Mouse (Mus musculus) ovary, postnatal 10 days (tissue): Measurements from ENCODE around the gene Capg.
"Not testable (repeated sequence)": the region's sequence is repeated elsewhere in the genome, so short reads cannot be mapped to it uniquely, and the experiment has no call there.

Source experiments
- DNase-seq: peaks from one replicate; pipeline ENCODE4 v3.0.0; 2022; ENCODE audit warnings: low spot score

Gene Capg

GRCm38 (mm10) chr6:72533555-72533954 lies 10.6 kb upstream of the Capg start:
- not testable (repeated sequence) for DNase-seq

- DNase-seq = no peak
These were observed 10.0 kb upstream of the Capg start for GRCm38 (mm10) chr6:72534035-72534809.

DNA sequence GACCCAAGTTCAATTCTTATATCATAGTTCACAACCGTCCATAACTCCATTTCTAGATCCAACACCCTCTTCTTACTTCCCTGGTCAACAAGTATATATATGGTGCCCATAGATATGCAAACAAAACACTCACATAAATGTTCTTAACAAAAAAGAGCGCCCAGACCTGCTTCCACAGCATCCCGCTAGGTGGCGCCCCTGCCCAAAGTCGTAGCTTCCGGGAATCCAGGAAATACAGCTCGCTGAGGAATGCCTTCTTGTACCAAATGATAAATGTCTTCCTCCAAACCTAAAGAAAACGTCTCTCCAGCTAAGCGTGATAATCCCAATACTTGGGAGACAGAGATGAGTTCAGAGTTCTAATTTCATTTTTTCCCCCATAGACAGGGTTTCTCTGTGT lies 9.0 kb upstream of the Capg start:
- no peak for DNase-seq

DNA sequence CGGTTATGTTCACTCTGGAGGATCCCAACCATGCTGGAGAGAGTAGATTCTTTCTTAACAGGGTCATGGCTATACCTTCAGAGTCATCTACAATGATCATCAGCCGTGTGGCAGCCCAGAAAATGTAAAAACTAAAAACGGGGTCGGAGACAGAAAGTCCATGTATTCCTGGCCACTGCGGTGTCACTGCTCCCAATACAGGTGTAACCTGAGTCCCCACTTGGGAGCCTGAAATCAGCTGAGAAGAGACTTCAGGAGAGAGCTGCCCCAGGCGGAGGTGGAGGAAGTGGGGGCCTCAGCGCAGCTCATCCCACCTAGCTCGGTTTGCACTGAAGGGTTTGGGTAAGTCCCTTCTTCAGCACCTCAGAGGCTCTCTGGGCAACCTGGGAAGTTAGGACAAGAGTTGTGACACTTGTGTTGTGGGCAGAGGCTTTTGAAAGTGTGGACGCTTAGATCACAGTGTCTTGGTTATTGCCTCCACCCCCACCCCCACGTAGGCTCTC lies 6.1 kb upstream of the Capg start:
- DNase-seq = no peak

GRCm38 (mm10) chr6:72538562-72539031 lies 5.6 kb upstream of the Capg start:
- DNase-seq = peak; percentile 52

DNA sequence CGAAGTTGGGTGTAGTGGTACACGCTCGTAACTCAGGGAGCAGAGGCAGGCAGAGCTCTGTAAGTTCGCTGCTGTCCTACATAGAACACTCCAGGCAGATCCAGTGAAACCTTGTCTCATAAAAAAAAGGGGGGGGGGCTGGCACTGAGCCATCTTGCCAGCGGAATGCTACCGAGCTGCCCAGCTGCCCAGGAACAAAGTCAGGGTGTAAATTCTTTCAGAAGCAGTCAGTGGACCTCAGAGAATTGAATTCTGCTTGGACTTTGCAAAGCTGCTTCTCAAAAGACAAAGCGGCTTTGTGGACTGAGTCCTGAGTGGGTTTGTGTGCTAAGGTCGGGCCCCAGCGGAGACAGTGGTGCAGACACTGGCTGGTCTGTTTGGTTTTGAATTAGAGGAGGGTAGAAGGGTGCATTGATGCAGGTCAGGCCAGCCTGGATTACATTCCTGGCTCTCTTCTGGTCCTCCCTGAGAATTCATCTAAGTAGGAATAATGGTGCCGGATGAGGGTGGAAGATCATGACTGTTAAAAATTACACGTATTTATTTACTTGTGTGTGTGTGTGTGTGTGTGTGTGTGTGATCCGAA lies 833 bp upstream of the Capg start:
- no peak for DNase-seq

DNA sequence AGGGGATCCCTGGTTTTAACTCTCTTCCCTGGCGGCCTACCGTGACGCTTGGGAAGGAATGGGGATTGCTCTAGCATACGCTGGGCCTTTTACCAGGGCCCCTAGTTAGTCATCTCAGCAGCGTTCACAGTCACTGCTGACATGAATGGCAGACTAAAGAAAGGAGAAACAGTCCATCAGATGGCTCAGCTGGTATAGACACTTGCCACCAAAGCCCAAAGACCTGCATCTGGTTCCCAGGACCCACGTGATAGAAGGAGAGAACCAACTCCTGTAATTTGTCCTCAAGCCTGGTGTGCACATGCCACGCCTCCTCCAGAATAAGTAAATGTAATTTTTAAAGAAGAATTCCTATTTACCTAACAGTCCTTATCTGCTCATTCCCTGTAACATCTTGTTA lies 1.2 kb downstream of the Capg start:
- DNase-seq = no peak

GRCm38 (mm10) chr6:72547121-72547520 lies 2.9 kb downstream of the Capg start:
- DNase-seq = no peak

GRCm38 (mm10) chr6:72547862-72548261 lies 3.7 kb downstream of the Capg start:
- DNase-seq = no peak

GRCm38 (mm10) chr6:72549041-72549580 lies 4.9 kb downstream of the Capg start:
- DNase-seq = no peak

DNA sequence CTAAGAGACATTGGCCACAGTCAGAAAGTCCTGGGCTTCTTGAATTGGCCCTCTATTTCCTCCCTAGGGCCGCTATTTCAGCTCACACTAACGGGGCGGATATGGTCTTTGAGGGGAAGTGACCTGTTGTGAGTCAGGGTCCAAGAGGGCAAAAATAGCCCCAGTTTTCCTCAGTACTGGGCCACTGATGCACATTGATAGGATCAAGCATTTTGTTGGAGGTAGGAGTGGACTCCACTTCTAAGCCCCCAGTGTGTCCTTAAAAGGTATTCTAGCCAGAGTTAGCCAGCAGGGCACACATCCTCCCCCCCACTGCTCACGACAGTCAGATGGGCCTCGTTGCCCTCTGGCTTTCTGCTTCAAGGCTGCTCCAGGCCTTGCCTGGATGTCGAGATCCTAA lies 5.8 kb downstream of the Capg start:
- DNase-seq = no peak

DNA sequence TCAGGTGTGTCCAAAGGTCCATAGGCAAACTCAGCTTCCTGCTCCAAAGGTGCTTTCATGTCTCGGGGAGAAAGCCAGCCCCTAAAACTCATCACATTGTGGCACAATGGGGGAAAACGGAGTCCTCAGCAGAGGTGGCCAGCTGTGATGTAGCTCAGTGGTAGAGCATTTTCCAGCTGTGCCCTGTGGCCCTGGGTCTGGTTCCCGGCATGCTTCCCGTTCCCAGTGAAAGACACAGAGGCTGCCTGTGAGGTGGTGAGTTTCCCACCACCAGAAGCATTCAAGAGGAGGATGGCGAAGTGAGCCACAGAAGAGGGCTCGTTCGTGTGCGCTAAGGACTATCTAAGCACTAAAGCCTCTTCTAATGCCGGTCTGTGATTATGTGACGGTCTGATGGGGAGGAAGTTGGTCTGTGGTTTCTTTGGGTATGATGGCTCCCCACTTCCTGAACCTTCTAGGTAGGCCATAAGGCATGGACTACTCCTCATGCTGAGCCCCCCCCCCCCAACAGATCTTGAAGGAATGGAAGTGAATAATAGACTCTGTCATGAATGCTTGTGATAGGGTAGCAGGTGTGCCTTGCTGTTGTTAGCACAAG lies 6.4 kb downstream of the Capg start:
- no peak for DNase-seq

- no peak for DNase-seq
These were observed 8.2 kb downstream of the Capg start for GRCm38 (mm10) chr6:72552171-72553078.

GRCm38 (mm10) chr6:72553079-72553412 lies 8.9 kb downstream of the Capg start:
- DNase-seq = no peak

DNA sequence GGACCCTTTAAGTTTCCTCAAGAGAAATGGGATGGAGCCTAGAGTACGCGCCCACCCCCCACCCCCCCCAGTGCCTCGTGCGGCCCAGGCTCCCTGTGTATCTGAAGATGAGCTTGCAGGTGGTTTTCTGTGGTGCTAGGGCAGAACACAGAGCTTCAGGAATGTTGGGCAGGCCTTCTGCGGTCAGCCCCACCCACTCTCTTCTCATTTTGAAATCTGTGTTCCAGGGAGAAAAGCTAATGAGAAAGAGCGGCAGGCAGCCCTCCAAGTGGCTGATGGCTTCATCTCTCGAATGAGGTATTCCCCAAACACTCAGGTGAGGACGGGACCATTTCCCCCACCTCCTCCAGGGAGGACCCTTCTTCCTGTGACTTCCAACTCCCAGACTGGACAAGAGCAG lies 16.6 kb downstream of the Capg start:
- no peak for DNase-seq

DNA sequence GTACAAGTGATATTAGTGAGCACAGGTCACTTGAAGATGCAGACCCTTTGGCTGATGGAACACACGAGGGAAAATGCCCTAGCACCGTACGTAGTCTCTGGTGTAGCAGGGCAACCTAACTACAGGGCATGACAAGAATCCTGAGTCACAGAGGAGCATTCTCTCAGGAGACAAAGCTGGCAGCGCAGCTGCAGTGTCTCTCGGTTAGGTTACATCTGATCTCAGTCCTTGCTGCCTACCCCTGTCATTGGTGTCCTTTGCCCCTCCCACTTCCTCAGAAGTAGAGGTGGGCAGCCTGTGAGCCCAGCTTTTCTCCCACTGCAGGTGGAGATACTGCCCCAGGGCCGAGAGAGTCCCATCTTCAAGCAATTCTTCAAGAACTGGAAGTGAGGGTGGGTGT lies 18.3 kb downstream of the Capg start:
- DNase-seq = no peak

DNA sequence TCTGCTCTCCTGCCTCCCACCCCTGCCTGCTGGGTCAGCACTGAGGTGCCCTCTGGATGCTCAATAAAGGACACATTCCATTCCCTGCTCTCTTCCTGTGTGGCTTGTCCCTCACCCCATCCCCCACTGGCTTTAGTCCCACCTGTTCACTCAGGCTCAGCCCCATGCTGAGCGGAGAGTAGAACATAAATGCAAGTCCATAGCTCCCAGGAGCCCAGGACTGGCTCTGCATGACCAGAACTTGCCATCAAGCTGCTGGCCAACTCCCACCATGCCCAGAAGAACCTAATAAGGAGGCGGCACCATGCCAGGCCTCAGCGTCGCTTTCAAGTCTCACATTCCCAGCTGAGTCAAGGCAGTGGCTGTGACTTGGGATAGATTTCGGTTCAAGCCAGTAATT lies 18.7 kb downstream of the Capg start:
- DNase-seq = no peak

DNA sequence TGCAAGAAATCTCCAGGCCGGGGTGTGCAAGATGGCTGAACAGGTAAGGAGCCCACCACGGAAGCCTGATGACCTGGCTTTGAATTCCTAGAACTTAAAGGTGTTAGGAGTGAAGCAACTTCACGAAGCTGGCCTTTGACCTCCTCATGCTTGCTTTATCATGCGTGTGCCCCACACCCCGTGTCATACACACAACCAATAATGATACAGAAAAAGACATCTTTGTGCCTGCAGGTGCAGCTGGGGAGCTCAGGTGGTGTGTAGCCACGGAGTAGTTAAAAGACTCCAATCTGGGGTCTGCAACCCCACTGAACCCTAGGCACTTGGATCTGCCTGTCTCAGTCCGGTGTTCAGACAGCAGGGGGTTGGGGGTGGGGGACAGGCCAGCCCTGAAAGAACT lies 21.3 kb downstream of the Capg start:
- DNase-seq = no peak

GRCm38 (mm10) chr6:72566044-72566443 lies 21.9 kb downstream of the Capg start:
- DNase-seq = peak; percentile 75

GRCm38 (mm10) chr6:72567508-72567907 lies 23.3 kb downstream of the Capg start:
- DNase-seq = no peak

DNA sequence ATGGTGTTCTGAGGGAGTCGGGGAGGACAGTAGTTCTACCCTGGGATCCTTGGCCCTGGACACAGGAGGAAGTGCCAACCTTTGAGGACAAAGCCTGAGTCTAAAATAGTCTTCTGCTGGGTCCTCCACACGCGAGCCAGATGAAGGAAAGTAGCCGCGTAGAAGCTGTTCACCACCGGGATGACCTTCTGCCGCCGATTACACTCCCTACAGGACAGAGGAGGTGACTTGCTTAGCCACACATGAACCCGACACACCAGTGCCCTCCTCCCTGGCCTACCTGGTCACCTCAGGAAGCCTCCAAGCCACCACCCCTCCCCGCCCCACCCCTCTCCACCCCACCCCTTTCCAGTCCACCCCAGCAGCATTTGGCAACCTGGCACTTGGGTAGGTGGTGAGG lies 24.5 kb downstream of the Capg start:
- no peak for DNase-seq
